Mouse (Mus musculus): Measurements from ENCODE around the gene Lrp8. TPM values are rescaled to one million over a fixed set of nuclear protein-coding genes. Genes with fewer than 3 reads are reported as not detected.

Gene Lrp8
- total and polyA plus RNA-seq, 3 experiments = 25.2 to 33.2 TPM; not detected in 1

GRCm38 (mm10) chr4:107822936-107823411 is 20.9 kb downstream of the Lrp8 start:
- H3K27ac ChIP-seq (ENCODE audit: control insufficient read depth, low read depth, low read length) = no peak overlapping the region
- DNase-seq (ENCODE audit: low read depth, low spot score) = no peak
- H3K4me1 ChIP-seq (ENCODE audit: control insufficient read depth in 1 of 2, insufficient read depth in 2 of 2, low read length in 2 of 2) = no peaks in the 10 kb centered on the region
- no peak overlapping the region for H3K9ac ChIP-seq (ENCODE audit: control insufficient read depth, low read depth, low read length, poor library complexity, severe bottlenecking)
- no peak overlapping the region for H3K4me3 ChIP-seq (ENCODE audit: control insufficient read depth in 1 of 2, insufficient read depth in 1 of 2, low read depth in 2 of 2, low read length in 2 of 2)
- no peaks in the 10 kb centered on the region for H3K27me3 ChIP-seq (ENCODE audit: control insufficient read depth in 1 of 2, insufficient read depth in 2 of 2, low read length in 2 of 2)
- H3K79me2 ChIP-seq (ENCODE audit: control insufficient read depth, insufficient read depth, low read length, poor library complexity) = no peaks in the 10 kb centered on the region
- no peaks in the 10 kb centered on the region for H3K9me3 ChIP-seq (replicated peaks; ENCODE audit: insufficient read depth, low read length)
- TF ChIP-seq RAD21 (IDR thresholded peaks at IDR 0.05; ENCODE audit: low read depth, low read length) = no peak
- no peak for TF ChIP-seq USF2 (IDR thresholded peaks at IDR 0.05; ENCODE audit: borderline replicate concordance in 1 of 2, insufficient read depth in 1 of 2, low read depth in 1 of 2, low read length in 2 of 2)
- H3K36me3 ChIP-seq (ENCODE audit: control insufficient read depth in 1 of 2, insufficient read depth in 2 of 2, low read length in 2 of 2) = no peaks in the 10 kb centered on the region; a peak in 1 of 4 replicates

- no peaks in the 10 kb centered on the region; a peak in 2 of 4 replicates for H3K36me3 ChIP-seq (ENCODE audit: control insufficient read depth in 1 of 2, insufficient read depth in 2 of 2, low read length in 2 of 2)
- H3K4me1 ChIP-seq (ENCODE audit: control insufficient read depth in 1 of 2, insufficient read depth in 2 of 2, low read length in 2 of 2) = no peaks in the 10 kb centered on the region
- no peak overlapping the region for H3K27ac ChIP-seq (ENCODE audit: control insufficient read depth, low read depth, low read length)
- no peak overlapping the region for H3K4me3 ChIP-seq (ENCODE audit: control insufficient read depth in 1 of 2, insufficient read depth in 1 of 2, low read depth in 2 of 2, low read length in 2 of 2)
- TF ChIP-seq ELF1 (IDR thresholded peaks at IDR 0.05; ENCODE audit: low read depth, low read length) (no peak), CHD1 (IDR thresholded peaks at IDR 0.05; ENCODE audit: low read depth, low read length) (no peak), MEF2A (IDR thresholded peaks at IDR 0.05; ENCODE audit: extremely low read depth, insufficient replicate concordance, low read depth, low read length, poor library complexity, severe bottlenecking) (no peak), ETS1 (IDR thresholded peaks at IDR 0.05; ENCODE audit: low read depth, low read length) (no peak)
- no peak for DNase-seq (ENCODE audit: low read depth, low spot score)
- H3K27me3 ChIP-seq (ENCODE audit: control insufficient read depth in 1 of 2, insufficient read depth in 2 of 2, low read length in 2 of 2) = no peaks in the 10 kb centered on the region
- H3K9ac ChIP-seq (ENCODE audit: control insufficient read depth, low read depth, low read length, poor library complexity, severe bottlenecking) = no peak overlapping the region
- H3K9me3 ChIP-seq (replicated peaks; ENCODE audit: insufficient read depth, low read length) = no peaks in the 10 kb centered on the region
- H3K79me2 ChIP-seq (ENCODE audit: control insufficient read depth, insufficient read depth, low read length, poor library complexity) = no peaks in the 10 kb centered on the region
Observed at GRCm38 (mm10) chr4:107823511-107823910, 21.4 kb downstream of the Lrp8 start.

- H3K4me1 ChIP-seq (ENCODE audit: control insufficient read depth in 1 of 2, insufficient read depth in 2 of 2, low read length in 2 of 2) = no peaks in the 10 kb centered on the region
Observed at GRCm38 (mm10) chr4:107828727-107829218, 26.7 kb downstream of the Lrp8 start.

More at GRCm38 (mm10) chr4:107828727-107829218, 26.7 kb downstream of the Lrp8 start:
- Histone ChIP-seq H3K9me3 (replicated peaks; ENCODE audit: insufficient read depth, low read length) (no peaks in the 10 kb centered on the region), H3K36me3 (ENCODE audit: control insufficient read depth in 1 of 2, insufficient read depth in 2 of 2, low read length in 2 of 2) (no peaks in the 10 kb centered on the region; a peak in 2 of 4 replicates), H3K27me3 (ENCODE audit: control insufficient read depth in 1 of 2, insufficient read depth in 2 of 2, low read length in 2 of 2) (no peaks in the 10 kb centered on the region), H3K4me3 (ENCODE audit: control insufficient read depth in 1 of 2, insufficient read depth in 1 of 2, low read depth in 2 of 2, low read length in 2 of 2) (no peak overlapping the region), H3K27ac (ENCODE audit: control insufficient read depth, low read depth, low read length) (no peak overlapping the region), H3K9ac (ENCODE audit: control insufficient read depth, low read depth, low read length, poor library complexity, severe bottlenecking) (no peak overlapping the region), H3K79me2 (ENCODE audit: control insufficient read depth, insufficient read depth, low read length, poor library complexity) (0 out of 2 replicates have a peak, but pooled peaks cover 1% of the 10 kb centered on the region)
- no peak for DNase-seq (ENCODE audit: low read depth, low spot score)
- TF ChIP-seq ZMIZ1 (IDR thresholded peaks at IDR 0.05; ENCODE audit: low read depth, low read length) (no peak), HCFC1 (IDR thresholded peaks at IDR 0.05; ENCODE audit: low read depth, low read length) (no peak), TCF12 (IDR thresholded peaks at IDR 0.05; ENCODE audit: low read depth, low read length) (no peak), CHD2 (IDR thresholded peaks at IDR 0.05; ENCODE audit: low read length) (no peak), GATA1 (IDR thresholded peaks at IDR 0.05; ENCODE audit: low read depth, low read length) (no peak)
